Mouse (Mus musculus): ENCODE results near the gene Pth2.

DNA sequence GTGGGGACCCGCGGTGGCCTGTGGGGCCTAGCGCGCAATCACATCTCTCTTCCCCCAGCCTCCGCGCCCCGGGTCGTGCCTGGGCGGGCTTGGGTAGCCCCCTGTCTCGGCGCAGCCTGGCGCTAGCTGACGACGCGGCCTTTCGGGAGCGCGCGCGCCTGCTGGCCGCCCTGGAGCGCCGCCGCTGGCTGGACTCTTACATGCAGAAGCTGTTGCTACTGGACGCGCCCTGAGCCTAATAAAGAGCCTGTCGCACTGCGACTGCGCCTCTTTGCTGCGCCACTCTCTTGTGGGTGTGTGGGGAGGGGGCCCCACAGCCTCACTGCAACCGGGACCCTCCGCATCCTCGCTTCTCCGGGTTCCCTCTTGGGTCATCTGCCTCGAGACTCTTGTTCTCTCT, 745 bp downstream of the Pth2 start:
- TF ChIP-seq POLR2A (IDR thresholded peaks at IDR 0.05; ENCODE audit: insufficient read length, low read depth) (no peak), CEBPB (IDR thresholded peaks at IDR 0.05; ENCODE audit: insufficient read depth, poor library complexity, severe bottlenecking) (no peak), POLR2AphosphoS2 (IDR thresholded peaks at IDR 0.05; ENCODE audit: insufficient read length, low read depth) (no peak), REST (IDR thresholded peaks at IDR 0.05; ENCODE audit: insufficient read depth, insufficient read length) (no peak)

Data from myocyte (in vitro differentiated cells).